Mouse (Mus musculus) hindbrain, embryonic 11.5 days (tissue): ENCODE measurements around the gene Hagh. TPM values are rescaled to one million over a fixed set of nuclear protein-coding genes. Genes with fewer than 3 reads are reported as not detected.

Source experiments
- ATAC-seq: fragments of 200-750 bp; cut with Nextera tagmentation; 2 replicates; pipeline ENCODE4 v1.8.0; 2017; ENCODE audit warnings: mild to moderate bottlenecking, moderate TSS enrichment, moderate library complexity; ENCODE audit not compliant: low FRiP score
- DNase-seq: peaks from one replicate; pipeline ENCODE4 v3.0.0-alpha.2; 2015; ENCODE audit warnings: low spot score
- H3K27ac ChIP-seq: fragments of 300-500 bp; sonication (generic); 2 replicates; pipeline ENCODE4 v1.5.1; 2014; ENCODE audit warnings: mild to moderate bottlenecking, low read depth, low read length
- H3K27me3 ChIP-seq: fragments of 300-500 bp; sonication (generic); 2 replicates; pipeline ENCODE4 v1.6.1; 2014; ENCODE audit warnings: mild to moderate bottlenecking, low read length, moderate library complexity, mixed read lengths; ENCODE audit not compliant: control insufficient read depth, insufficient read depth
- H3K36me3 ChIP-seq: fragments of 300-500 bp; sonication (generic); 2 replicates; pipeline ENCODE4 v1.6.1; 2014; ENCODE audit warnings: mild to moderate bottlenecking, low read length, moderate library complexity, mixed read lengths; ENCODE audit not compliant: control insufficient read depth, insufficient read depth
- H3K4me1 ChIP-seq: fragments of 300-500 bp; sonication (generic); replicated peaks from 2 replicates; pipeline ENCODE4 v1.6.1; 2014; ENCODE audit warnings: low read length, mixed read lengths; ENCODE audit not compliant: control insufficient read depth, insufficient read depth
- H3K4me2 ChIP-seq: fragments of 300-500 bp; sonication (generic); replicated peaks from 2 replicates; pipeline ENCODE4 v1.6.1; 2014; ENCODE audit warnings: mild to moderate bottlenecking, low read depth, low read length
- H3K4me3 ChIP-seq: fragments of 300-500 bp; sonication (generic); 2 replicates; pipeline ENCODE4 v1.5.1; 2014; ENCODE audit warnings: low read depth, low read length
- H3K9ac ChIP-seq: fragments of 300-500 bp; sonication (generic); 2 replicates; pipeline ENCODE4 v1.6.1; 2014; ENCODE audit warnings: low read depth, low read length
- H3K9me3 ChIP-seq: fragments of 300-500 bp; sonication (generic); 2 replicates; pipeline ENCODE4 v1.6.1; 2016; ENCODE audit warnings: low read length; ENCODE audit not compliant: control insufficient read depth
- WGBS: fragments of 180-500 bp; shearing (Covaris S2); extraction: QIAGEN DNeasy Blood & Tissue Kit; methylation state at CpG from one replicate; pipeline ENCODE4 v1.1.7; 2014; 5-methylcytosine and 5-hydroxymethylcytosine counted together
- polyA plus RNA-seq: library from polyadenylated mRNA; unstranded; fragments of >200 nt; fragmentation: Nextera tagmentation; extraction: Ambion mirVana; gene quantifications from 2 replicates; pipeline ENCODE4 v1.2.1, GENCODE M21; 2014

Gene Hagh
- polyA plus RNA-seq, 1 experiment from 2014 or later: 31.5 TPM

DNA sequence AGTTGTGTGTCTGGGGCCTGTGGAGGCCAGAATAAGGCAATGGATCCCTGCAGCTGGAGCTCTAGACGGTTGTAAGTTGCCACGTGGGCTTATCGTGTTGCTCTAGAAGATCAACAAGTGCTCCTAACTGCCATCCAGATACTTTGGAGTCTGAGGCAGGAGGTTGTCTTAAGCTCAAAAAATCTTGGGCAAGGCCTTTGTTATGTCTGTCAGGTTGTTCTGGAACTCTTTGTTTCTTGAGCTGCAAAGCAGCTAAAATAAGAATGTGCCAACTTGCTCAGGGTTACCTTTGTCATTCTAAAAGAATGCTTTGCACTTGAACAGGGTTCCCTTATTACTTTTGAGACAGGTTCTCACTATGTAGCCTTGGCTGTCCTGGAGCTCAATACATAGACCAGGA lies 28.7 kb upstream of the Hagh start:
- Histone ChIP-seq H3K9ac (no peak overlapping the region), H3K9me3 (no peaks in the 10 kb centered on the region), H3K27ac (no peak overlapping the region), H3K4me1 (no peaks in the 10 kb centered on the region), H3K4me3 (no peak overlapping the region), H3K27me3 (no peaks in the 10 kb centered on the region; the same call in 1 of the 2 replicates), H3K4me2 (no peak overlapping the region), H3K36me3 (no peaks in the 10 kb centered on the region)
- DNase-seq: no peak
- 82% methylated on average over 3 of the region's 3 CpGs for WGBS
- ATAC-seq: no peak

DNA sequence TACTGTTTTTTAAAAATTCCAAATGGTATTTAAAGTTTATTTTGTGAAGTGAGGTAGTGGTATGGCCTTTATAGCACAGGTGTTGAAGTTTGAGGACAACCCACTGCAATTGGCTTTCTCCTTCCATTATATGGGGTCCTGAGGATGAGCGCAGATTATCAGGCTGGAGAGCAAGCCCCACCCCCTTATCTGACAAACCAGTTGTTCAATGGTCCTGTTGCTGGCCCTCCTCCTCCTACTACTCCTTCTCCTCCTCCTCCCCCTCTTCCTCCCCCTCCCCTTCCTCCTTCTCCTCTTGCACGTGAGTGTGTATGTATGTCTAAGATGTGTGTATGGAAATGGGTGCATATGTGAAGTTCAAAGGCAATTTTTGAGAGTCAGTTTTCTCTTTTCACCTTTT lies 27.7 kb upstream of the Hagh start:
- H3K36me3 ChIP-seq: no peaks in the 10 kb centered on the region
- DNase-seq: no peak
- no peak overlapping the region for H3K27ac ChIP-seq
- no peak overlapping the region for H3K9ac ChIP-seq
- no peak overlapping the region for H3K4me2 ChIP-seq
- no peak for ATAC-seq
- H3K4me3 ChIP-seq: no peak overlapping the region
- no peaks in the 10 kb centered on the region for H3K27me3 ChIP-seq
- 28% methylated on average over 2 of the region's 2 CpGs for WGBS
- H3K4me1 ChIP-seq: no peaks in the 10 kb centered on the region
- H3K9me3 ChIP-seq: no peaks in the 10 kb centered on the region

- no peak for ATAC-seq
- WGBS: 86% methylated on average over 5 of the region's 5 CpGs
- Histone ChIP-seq H3K36me3 (no peaks in the 10 kb centered on the region), H3K4me2 (no peak overlapping the region), H3K27ac (no peak overlapping the region), H3K4me3 (no peak overlapping the region), H3K9me3 (no peaks in the 10 kb centered on the region), H3K4me1 (no peaks in the 10 kb centered on the region), H3K9ac (no peak overlapping the region), H3K27me3 (no peaks in the 10 kb centered on the region)
- DNase-seq: no peak
Observed at GRCm38 (mm10) chr17:24815256-24815655, 24.7 kb upstream of the Hagh start.

DNA sequence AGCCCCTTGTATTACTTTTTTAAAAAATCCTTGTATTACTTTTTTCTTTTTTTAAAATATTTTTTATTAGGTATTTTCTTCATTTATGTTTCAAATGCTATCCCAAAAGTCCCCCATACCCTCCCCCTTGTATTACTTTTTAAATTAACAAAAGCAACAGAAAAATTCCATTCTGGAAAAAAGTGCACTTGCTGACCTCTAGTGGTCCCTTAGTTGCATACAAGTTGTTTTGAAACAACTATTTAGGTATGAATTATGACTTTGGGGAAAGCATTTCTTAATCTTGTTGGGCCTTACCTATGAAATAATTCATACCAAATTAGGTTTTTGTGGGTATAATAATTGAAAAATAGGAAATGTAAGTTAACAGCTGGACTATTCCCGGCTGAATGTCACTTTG lies 22.4 kb upstream of the Hagh start:
- Histone ChIP-seq H3K4me2 (no peak overlapping the region), H3K9me3 (no peaks in the 10 kb centered on the region), H3K36me3 (no peaks in the 10 kb centered on the region), H3K9ac (no peak overlapping the region), H3K27ac (no peak overlapping the region), H3K27me3 (no peaks in the 10 kb centered on the region), H3K4me1 (no peaks in the 10 kb centered on the region), H3K4me3 (no peak overlapping the region)
- ATAC-seq (no peak), DNase-seq (no peak)
- 43% methylated on average over 1 of the region's 1 CpGs for WGBS

DNA sequence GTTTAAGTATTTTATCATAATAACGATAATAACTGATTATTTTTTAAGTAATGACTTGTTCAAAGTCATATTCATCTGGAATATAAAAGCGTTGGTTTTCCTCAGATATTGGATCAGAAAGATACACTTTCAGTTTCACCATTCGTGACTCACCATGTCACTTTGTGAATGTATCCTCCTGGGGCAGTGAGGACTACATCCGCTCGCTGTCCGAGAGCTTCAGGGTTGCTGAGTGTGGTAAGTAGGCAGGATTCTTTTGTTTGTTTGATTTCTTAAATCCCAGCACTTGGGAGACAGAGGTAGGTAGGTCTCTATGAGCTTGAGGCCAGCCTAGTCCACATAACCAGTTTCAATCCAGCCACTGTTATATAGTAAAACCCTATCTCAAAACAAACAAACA lies 21.8 kb upstream of the Hagh start:
- ATAC-seq: no peak
- no peak for DNase-seq
- no peaks in the 10 kb centered on the region for H3K36me3 ChIP-seq
- H3K27ac ChIP-seq: no peak overlapping the region
- H3K4me3 ChIP-seq: no peak overlapping the region
- no peaks in the 10 kb centered on the region for H3K4me1 ChIP-seq
- no peak overlapping the region for H3K9ac ChIP-seq
- H3K4me2 ChIP-seq: no peak overlapping the region
- H3K9me3 ChIP-seq: no peaks in the 10 kb centered on the region
- H3K27me3 ChIP-seq: no peaks in the 10 kb centered on the region
- 51% methylated on average over 6 of the region's 6 CpGs for WGBS

DNA sequence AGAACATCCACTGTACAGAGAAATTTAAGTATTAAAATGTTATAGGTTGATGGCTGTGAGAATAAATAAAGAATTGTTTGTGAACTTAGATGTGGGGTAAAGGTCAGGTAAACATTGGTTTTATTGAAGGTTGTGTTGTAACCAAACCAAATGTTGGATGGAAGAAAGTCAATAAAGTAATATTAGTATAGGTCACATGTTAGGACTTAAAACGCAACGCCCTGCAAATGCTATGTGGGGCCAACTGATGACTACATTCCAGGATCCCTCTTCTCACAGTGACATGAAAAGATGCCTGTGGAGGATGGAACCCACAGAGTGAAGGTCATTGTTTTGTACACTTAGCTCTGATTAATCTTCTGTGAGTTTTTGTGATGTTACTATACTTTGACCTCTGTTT lies 20.5 kb upstream of the Hagh start:
- Histone ChIP-seq H3K27ac (no peak overlapping the region), H3K4me1 (no peaks in the 10 kb centered on the region), H3K4me3 (no peak overlapping the region), H3K9me3 (no peaks in the 10 kb centered on the region), H3K36me3 (no peaks in the 10 kb centered on the region), H3K9ac (no peak overlapping the region), H3K4me2 (no peak overlapping the region), H3K27me3 (no peaks in the 10 kb centered on the region)
- DNase-seq: no peak
- ATAC-seq: no peak
- WGBS: 82% methylated on average over 2 of the region's 2 CpGs

DNA sequence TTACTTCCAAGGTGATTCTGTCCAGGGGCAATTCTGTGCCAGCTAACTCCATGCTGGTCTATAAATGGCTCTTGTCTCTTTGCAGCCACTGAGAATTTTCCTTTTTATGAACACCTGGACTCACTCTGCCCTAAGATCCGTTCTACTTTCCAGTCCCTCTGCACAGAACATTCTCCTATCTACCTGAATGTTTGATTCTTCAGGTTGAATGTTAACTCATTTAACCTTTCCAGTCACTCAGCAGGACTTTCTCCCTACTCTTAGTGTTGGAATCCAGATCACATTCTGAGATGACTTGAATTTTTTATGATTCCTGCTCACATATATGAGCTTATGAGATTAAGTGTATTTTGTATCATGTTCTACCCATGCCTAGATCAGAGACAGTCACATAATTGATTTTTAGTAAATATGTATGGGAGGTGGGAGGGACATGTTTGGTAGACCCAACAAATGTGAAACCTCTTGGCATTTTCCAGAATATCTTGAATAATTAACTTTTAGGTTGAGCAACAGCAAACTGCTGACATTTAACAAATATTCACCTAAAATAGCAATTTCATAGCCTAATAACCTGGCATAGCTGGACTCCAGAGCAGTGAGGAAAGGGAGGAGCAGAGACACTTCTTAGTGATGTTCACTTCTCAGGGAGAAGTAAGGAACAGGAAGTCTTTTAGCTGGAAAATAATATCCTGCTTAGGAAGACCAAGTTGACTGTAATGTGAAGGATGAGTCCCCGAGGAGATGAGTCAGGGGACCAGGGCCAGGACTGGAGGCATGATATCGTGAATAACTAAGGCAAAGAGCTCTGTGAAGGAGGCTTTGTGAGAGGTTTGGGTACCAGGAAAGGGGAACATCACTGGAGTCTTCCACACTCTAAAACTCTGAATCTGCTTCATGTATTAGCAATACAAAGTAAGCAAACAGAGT lies 18.3 kb upstream of the Hagh start:
- Histone ChIP-seq H3K9ac (no peak overlapping the region), H3K9me3 (no peaks in the 10 kb centered on the region), H3K27me3 (no peaks in the 10 kb centered on the region), H3K27ac (no peak overlapping the region), H3K36me3 (no peaks in the 10 kb centered on the region), H3K4me1 (no peaks in the 10 kb centered on the region), H3K4me2 (no peak overlapping the region), H3K4me3 (no peak overlapping the region)
- no peak for DNase-seq
- no peak for ATAC-seq
- WGBS: 53% methylated on average over 3 of the region's 3 CpGs

DNA sequence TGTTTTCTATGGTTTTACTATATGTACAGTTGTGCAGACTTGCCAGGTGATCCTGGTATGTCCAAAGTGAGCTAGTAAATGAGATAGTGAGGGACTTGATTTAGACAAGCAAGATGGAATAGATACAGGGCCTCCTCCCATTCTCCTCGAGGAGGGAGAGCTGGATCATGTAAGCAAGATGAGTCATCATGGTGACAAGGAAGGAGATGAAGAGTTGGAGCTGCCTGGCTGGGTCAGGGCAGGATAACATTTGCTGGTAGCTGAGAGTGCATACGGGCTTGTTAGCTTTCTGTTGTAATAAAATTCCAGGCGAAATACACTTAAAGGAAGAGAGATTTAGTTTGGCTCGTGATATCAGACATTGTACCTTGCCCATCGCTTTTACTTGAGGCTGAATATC lies 398 bp downstream of the Hagh start:
- DNase-seq (no peak), ATAC-seq (no peak)
- H3K4me1 ChIP-seq: no peaks in the 10 kb centered on the region
- H3K9ac ChIP-seq: no peak overlapping the region
- no peak overlapping the region for H3K4me2 ChIP-seq
- WGBS: 68% methylated on average over 5 of the region's 5 CpGs
- H3K27ac ChIP-seq: no peak overlapping the region
- no peaks in the 10 kb centered on the region for H3K9me3 ChIP-seq
- H3K27me3 ChIP-seq: no peaks in the 10 kb centered on the region
- no peak overlapping the region for H3K4me3 ChIP-seq
- no peaks in the 10 kb centered on the region for H3K36me3 ChIP-seq

GRCm38 (mm10) chr17:24841133-24841532 lies 1.2 kb downstream of the Hagh start:
- H3K4me2 ChIP-seq: no peak overlapping the region
- H3K36me3 ChIP-seq: no peaks in the 10 kb centered on the region
- H3K9ac ChIP-seq: no peak overlapping the region
- H3K4me3 ChIP-seq: no peak overlapping the region
- no peak overlapping the region for H3K27ac ChIP-seq
- WGBS: 54% methylated on average over 4 of the region's 4 CpGs
- no peaks in the 10 kb centered on the region for H3K27me3 ChIP-seq
- H3K9me3 ChIP-seq: no peaks in the 10 kb centered on the region
- ATAC-seq (no peak), DNase-seq (no peak)
- no peaks in the 10 kb centered on the region for H3K4me1 ChIP-seq
